Mouse (Mus musculus): ENCODE results near the gene Mrpl20. TPM values are rescaled to one million over a fixed set of nuclear protein-coding genes. Genes with fewer than 3 reads are reported as not detected.
A peak's percentile ranks its signal among the peaks of the same experiment; 100 is the strongest.
"Not testable (repeated sequence)": the region's sequence is repeated elsewhere in the genome, so short reads cannot be mapped to it uniquely, and the experiment has no call there.

Mrpl20 gene
- total RNA-seq, 2 experiments from 2014 or later, result 93.9 to 97.9 TPM

DNA sequence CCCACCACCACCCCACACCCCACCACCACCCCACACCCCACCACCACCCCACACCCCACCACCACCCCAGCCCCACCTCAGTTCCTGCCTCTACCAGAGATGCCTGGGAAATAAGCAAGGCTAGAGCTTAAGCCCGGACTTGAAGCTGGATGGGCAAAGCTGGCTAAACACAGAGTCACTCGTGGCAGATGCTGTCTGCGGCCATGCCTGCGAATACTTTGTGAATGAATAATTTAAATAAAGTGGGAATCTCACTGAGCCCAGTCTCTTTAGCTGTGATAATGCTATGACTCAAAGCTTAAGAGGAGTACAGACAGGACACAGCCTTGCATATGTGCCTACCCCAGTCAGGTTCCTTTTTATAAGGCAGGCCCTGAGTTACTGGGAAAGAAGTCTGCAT lies 23.2 kb upstream of the Mrpl20 start:
- intact Hi-C loops (cut with DNase I), result no loop called here
- DNase-seq (ENCODE audit: low spot score in 2 of 2), result peak in 1 of 2 experiments; percentile 13

GRCm38 (mm10) chr4:155780895-155781294 lies 21.8 kb upstream of the Mrpl20 start:
- intact Hi-C loops (cut with DNase I), result no loop called here

GRCm38 (mm10) chr4:155783486-155784080 lies 19.1 kb upstream of the Mrpl20 start:
- intact Hi-C loops (cut with DNase I), result no loop called here
- DNase-seq (ENCODE audit: low spot score in 2 of 2), result peak; percentile 23 to 28

More at GRCm38 (mm10) chr4:155780895-155781294, 21.8 kb upstream of the Mrpl20 start:
- DNase-seq (ENCODE audit: low spot score in 2 of 2), result peak in 1 of 2 experiments; percentile 39

- intact Hi-C loops (cut with DNase I), result no loop called here
- peak; percentile 80 to 83 for DNase-seq (ENCODE audit: low spot score in 2 of 2)
Observed at GRCm38 (mm10) chr4:155784081-155784701, 18.5 kb upstream of the Mrpl20 start.

DNA sequence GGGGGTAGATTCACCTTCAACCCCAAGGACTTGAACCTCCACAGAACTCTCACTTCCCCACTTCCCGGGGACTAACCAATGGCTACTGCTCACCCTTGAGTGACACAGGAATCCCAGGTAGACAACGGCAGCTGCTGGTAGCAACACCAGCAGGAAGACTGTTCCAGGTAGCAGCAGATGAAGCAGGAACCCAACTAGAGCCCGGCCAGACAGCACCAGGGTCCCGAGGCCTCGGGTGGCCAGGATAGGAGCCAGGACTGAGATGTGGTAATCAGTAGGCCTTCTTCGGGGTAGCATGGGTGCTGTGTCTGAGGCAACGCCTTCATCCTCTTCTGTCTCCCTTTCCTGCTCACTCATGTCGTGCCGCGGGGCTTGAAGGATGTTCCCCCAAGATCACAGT lies 17.4 kb upstream of the Mrpl20 start:
- no peak for DNase-seq (ENCODE audit: low spot score in 2 of 2)
- intact Hi-C loops (cut with DNase I), result no loop called here

- peak in 1 of 2 experiments; percentile 15 for DNase-seq (ENCODE audit: low spot score in 2 of 2)
- intact Hi-C loops (cut with DNase I), result no loop called here
Observed at GRCm38 (mm10) chr4:155785819-155786218, 16.9 kb upstream of the Mrpl20 start, which contains the start of gene Tmem88b. Gene Tmem88b, minus strand, starts transcription at chr4:155785874.

DNA sequence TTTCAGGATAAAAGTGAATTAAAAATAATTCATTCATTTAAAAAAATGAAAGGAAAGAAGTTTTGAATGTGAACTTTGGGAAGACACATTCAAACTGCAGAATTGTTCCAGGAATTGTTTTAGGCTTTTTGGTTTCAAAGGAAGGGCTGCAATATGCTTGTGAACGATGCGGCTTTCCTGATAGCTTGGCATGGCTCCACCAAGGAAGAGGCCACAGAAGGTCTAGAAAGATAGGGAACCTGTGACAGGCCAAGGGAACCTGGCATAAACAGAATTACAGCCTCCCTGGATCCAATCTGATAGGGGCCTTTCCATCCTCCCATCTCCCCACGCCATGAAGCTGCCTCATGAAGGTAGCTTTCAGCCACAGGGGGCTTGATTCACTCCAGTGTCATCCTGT lies 14.4 kb upstream of the Mrpl20 start:
- intact Hi-C loops (cut with DNase I), result no loop called here

GRCm38 (mm10) chr4:155788833-155789232 lies 13.8 kb upstream of the Mrpl20 start:
- intact Hi-C loops (cut with DNase I); DNase-seq (ENCODE audit: low spot score in 2 of 2): not testable (repeated sequence)

More for the DNA sequence above, 14.4 kb upstream of the Mrpl20 start:
- no peak for DNase-seq (ENCODE audit: low spot score in 2 of 2)

- intact Hi-C loops (cut with DNase I), result no loop called here
- DNase-seq (ENCODE audit: low spot score in 2 of 2), result no peak
Observed at GRCm38 (mm10) chr4:155790021-155790489, 12.6 kb upstream of the Mrpl20 start, which contains the start of gene Ankrd65. Gene Ankrd65, plus strand, starts transcription at chr4:155790439.

- intact Hi-C loops (cut with DNase I), result no loop called here
- no peak for DNase-seq (ENCODE audit: low spot score in 2 of 2)
Observed at GRCm38 (mm10) chr4:155790650-155791161, 12.0 kb upstream of the Mrpl20 start.

DNA sequence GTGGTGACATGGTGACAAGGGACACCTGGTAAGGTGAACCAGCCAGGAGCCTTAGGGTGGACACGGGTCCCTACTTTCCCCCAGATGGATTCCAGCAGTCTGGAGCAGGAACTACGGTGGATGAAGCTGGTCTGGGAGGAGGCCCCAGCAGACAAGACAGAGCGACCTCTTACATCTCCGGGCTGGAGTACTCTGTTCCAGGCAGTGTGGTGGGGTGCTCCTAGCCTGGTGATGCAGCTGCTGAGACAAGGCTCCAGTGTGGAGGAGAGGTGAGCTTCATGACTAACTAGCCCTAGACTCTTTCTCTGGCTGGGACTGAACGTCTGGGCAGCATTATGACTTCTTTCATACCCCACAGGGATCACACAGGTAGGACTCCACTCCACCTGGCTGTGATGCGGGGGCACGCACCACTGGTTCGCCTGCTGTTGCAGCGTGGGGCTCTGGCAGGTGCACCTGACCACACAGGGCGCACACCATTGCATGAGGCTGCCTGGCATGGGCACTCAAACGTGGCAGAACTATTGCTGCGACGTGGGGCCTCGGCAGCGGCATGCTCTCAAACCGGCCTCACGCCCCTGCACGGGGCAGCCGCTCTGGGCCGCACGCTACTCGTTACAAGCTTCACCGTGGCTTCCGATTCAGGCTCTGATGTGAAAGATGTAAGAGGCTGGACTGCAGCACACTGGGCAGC lies 11.3 kb upstream of the Mrpl20 start:
- intact Hi-C loops (cut with DNase I), result no loop called here
- DNase-seq (ENCODE audit: low spot score in 2 of 2), result no peak

DNA sequence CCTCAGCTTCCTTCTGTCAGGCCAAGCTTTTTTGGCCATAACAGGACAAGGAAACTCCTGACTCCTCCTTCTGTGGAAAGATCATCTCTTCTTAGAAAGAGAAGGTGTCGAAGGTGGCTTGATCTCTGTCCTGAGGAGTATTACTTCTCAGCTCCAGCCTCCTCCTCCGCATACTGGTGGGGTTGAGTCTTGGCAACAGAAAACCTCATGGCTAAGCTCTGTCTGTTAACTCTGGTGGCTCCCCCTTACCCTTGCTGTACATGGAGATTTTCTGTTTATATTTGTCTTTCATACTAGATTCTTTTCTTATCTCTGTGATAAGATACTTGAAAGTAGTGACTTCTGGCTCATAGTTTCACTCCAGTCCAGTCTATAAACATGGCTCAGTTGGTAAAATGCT lies 8.9 kb upstream of the Mrpl20 start:
- intact Hi-C loops (cut with DNase I), result no loop called here
- no peak for DNase-seq (ENCODE audit: low spot score in 2 of 2)

GRCm38 (mm10) chr4:155802075-155802474 lies 603 bp upstream of the Mrpl20 start:
- intact Hi-C loops (cut with DNase I), result no loop called here
- DNase-seq (ENCODE audit: low spot score in 2 of 2), result no peak

GRCm38 (mm10) chr4:155803340-155804041 lies 813 bp downstream of the Mrpl20 start:
- intact Hi-C loops (cut with DNase I), result loop anchor here (1.0 kb wide), 1 partner anchor 28 kb away; the partner anchor contains the start of gene Aurkaip1

GRCm38 (mm10) chr4:155807841-155808240 lies 5.2 kb downstream of the Mrpl20 start:
- intact Hi-C loops (cut with DNase I), result no loop called here

More at GRCm38 (mm10) chr4:155803340-155804041, 813 bp downstream of the Mrpl20 start:
- DNase-seq (ENCODE audit: low spot score in 2 of 2), result peak; percentile 96

GRCm38 (mm10) chr4:155811929-155812664 lies 9.4 kb downstream of the Mrpl20 start, which contains the start of gene Ccnl2:
Gene Ccnl2, plus strand, starts transcription at chr4:155812489.
- DNase-seq (ENCODE audit: low spot score in 2 of 2), result peak; percentile 93 to 97
- intact Hi-C loops (cut with DNase I), result loop anchor here (1.0 kb wide), 1 partner anchor 19 kb away; the partner anchor contains the start of gene Aurkaip1

More at GRCm38 (mm10) chr4:155807841-155808240, 5.2 kb downstream of the Mrpl20 start:
- no peak for DNase-seq (ENCODE audit: low spot score in 2 of 2)

DNA sequence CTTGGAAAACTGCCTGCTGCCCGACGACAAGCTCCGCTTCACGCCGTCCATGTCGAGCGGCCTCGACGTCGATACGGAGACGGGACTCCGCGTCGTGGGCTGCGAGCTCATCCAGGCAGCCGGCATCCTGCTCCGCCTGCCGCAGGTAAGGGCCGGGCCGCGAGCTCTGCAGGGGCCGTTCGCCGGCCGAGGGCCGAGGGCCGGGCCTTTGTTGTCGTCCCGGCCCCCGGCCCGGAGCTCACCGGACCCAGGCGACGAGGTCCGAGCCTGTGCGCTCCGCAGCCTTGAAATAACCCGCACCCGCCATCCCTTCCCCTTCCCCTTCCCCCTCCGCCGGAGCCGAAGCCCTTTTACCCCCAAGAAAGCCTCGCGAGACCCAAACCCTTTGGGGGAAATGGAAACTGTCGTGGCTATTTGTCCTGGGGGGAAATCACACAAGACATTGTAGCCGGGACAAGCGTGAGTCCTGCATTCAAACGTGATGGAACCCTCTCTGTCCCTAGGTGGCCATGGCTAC lies 10.0 kb downstream of the Mrpl20 start:
- no peak for DNase-seq (ENCODE audit: low spot score in 2 of 2)
- intact Hi-C loops (cut with DNase I), result loop anchor here (1.0 kb wide), 1 partner anchor 19 kb away; the partner anchor contains the start of gene Aurkaip1

DNA sequence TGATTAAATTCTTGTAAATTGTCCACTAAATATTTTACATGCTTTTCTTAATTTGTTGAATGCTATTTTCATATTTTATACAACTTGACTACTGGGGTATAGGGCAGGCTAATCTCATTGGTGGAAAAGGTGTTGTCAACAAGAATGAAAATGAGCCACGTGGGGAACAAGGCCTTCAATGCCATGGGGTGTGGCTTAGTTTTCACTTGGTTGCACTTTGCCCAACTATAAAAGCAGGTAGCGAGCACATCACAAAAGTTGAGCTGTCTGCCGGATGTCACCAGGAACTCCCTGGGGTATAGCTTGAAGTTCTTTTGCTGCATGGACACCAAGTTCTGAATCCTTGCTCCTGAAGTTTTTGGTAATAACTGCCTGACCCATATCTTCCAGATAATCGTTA lies 14.9 kb downstream of the Mrpl20 start:
- intact Hi-C loops (cut with DNase I), result no loop called here
- DNase-seq (ENCODE audit: low spot score in 2 of 2), result no peak

All from left cerebral cortex, postnatal 25 days (tissue).